Mouse (Mus musculus) liver, embryonic 12.5 days (tissue): ENCODE measurements at regions not wholly inside any gene's neighbourhood (a gene's known extent, or its start where the extent isn't known, plus 50 kb on each side); places are given as distances from the start of the nearest gene placed in this dataset.
"Not testable (repeated sequence)": the region's sequence is repeated elsewhere in the genome, so short reads cannot be mapped to it uniquely, and the experiment has no call there.

Experiments used
- ATAC-seq: fragments of 200-750 bp; cut with Nextera tagmentation; 2 replicates; pipeline ENCODE4 v1.8.0; 2017; ENCODE audit warnings: moderate number of reproducible peaks, mild to moderate bottlenecking, moderate library complexity
- H3K27ac ChIP-seq: fragments of 300-500 bp; sonication (generic); 2 replicates; pipeline ENCODE4 v1.5.1; 2016; ENCODE audit warnings: mild to moderate bottlenecking
- H3K27me3 ChIP-seq: fragments of 300-500 bp; sonication (generic); replicated peaks from 2 replicates; pipeline ENCODE4 v1.6.1; 2016; ENCODE audit warnings: mild to moderate bottlenecking, moderate library complexity
- H3K36me3 ChIP-seq: fragments of 300-500 bp; sonication (generic); 2 replicates; pipeline ENCODE4 v1.6.1; 2016; ENCODE audit warnings: mild to moderate bottlenecking, moderate library complexity
- H3K4me1 ChIP-seq: fragments of 300-500 bp; sonication (generic); 2 replicates; pipeline ENCODE4 v1.6.1; 2016
- H3K4me2 ChIP-seq: fragments of 300-500 bp; sonication (generic); 2 replicates; pipeline ENCODE4 v1.6.1; 2016; ENCODE audit warnings: mild to moderate bottlenecking, moderate library complexity
- H3K4me3 ChIP-seq: fragments of 300-500 bp; sonication (generic); 2 replicates; pipeline ENCODE4 v1.5.1; 2016; ENCODE audit warnings: mild to moderate bottlenecking, moderate library complexity
- H3K9ac ChIP-seq: fragments of 300-500 bp; sonication (generic); 2 replicates; pipeline ENCODE4 v1.6.1; 2016; ENCODE audit warnings: mild to moderate bottlenecking, moderate library complexity
- H3K9me3 ChIP-seq: fragments of 300-500 bp; sonication (generic); replicated peaks from 2 replicates; pipeline ENCODE4 v1.6.1; 2016; ENCODE audit warnings: mild to moderate bottlenecking, moderate library complexity
- WGBS: fragments of 180-500 bp; shearing (Covaris S2); methylation state at CpG from one replicate; pipeline ENCODE4 v1.1.7; 2016; ENCODE audit not compliant: insufficient replicate concordance; 5-methylcytosine and 5-hydroxymethylcytosine counted together

- WGBS, result 10% methylated on average over 1 of the region's 1 CpGs
- no peak for ATAC-seq
- H3K4me2 ChIP-seq, result no peak overlapping the region
- no peak overlapping the region for H3K9ac ChIP-seq
- H3K4me3 ChIP-seq, result no peak overlapping the region
- H3K36me3 ChIP-seq, result no peaks in the 10 kb centered on the region
- no peak overlapping the region for H3K27ac ChIP-seq
- H3K27me3 ChIP-seq, result no peaks in the 10 kb centered on the region
- no peaks in the 10 kb centered on the region for H3K4me1 ChIP-seq
- no peaks in the 10 kb centered on the region for H3K9me3 ChIP-seq
Observed at GRCm38 (mm10) chr2:78291665-78292064, 345.5 kb upstream of the Cwc22 start.

- Histone ChIP-seq H3K4me2 (no peak overlapping the region), H3K27me3 (no peaks in the 10 kb centered on the region), H3K27ac (no peak overlapping the region), H3K4me1 (no peaks in the 10 kb centered on the region), H3K36me3 (no peaks in the 10 kb centered on the region), H3K9me3 (no peaks in the 10 kb centered on the region), H3K4me3 (no peak overlapping the region), H3K9ac (no peak overlapping the region)
- no peak for ATAC-seq
Observed at GRCm38 (mm10) chr2:78284806-78285205, 338.6 kb upstream of the Cwc22 start.

- Histone ChIP-seq H3K4me3 (no peak overlapping the region), H3K4me1 (no peaks in the 10 kb centered on the region), H3K9me3 (no peaks in the 10 kb centered on the region), H3K9ac (no peak overlapping the region), H3K27me3 (no peaks in the 10 kb centered on the region), H3K36me3 (no peaks in the 10 kb centered on the region), H3K4me2 (no peak overlapping the region), H3K27ac (no peak overlapping the region)
- WGBS, result 50% methylated on average over 4 of the region's 4 CpGs
- ATAC-seq, result no peak
Observed at GRCm38 (mm10) chr2:78283605-78284004, 337.4 kb upstream of the Cwc22 start.

GRCm38 (mm10) chr2:78281846-78282245 lies 335.7 kb upstream of the Cwc22 start:
- not testable (repeated sequence) for H3K27me3 ChIP-seq
- 63% methylated on average over 6 of the region's 6 CpGs for WGBS

GRCm38 (mm10) chr2:78280219-78280915 lies 334.2 kb upstream of the Cwc22 start:
- Histone ChIP-seq H3K4me2 (no peak overlapping the region), H3K9ac (no peak overlapping the region), H3K36me3 (no peaks in the 10 kb centered on the region), H3K27me3 (no peaks in the 10 kb centered on the region), H3K9me3 (no peaks in the 10 kb centered on the region), H3K4me3 (no peak overlapping the region), H3K27ac (no peak overlapping the region), H3K4me1 (no peaks in the 10 kb centered on the region)
- no peak for ATAC-seq
- 76% methylated on average over 5 of the region's 5 CpGs for WGBS

More at GRCm38 (mm10) chr2:78281846-78282245, 335.7 kb upstream of the Cwc22 start:
- not testable (repeated sequence) for ATAC-seq, H3K4me1 ChIP-seq, H3K36me3 ChIP-seq, H3K4me2 ChIP-seq, H3K9me3 ChIP-seq, H3K9ac ChIP-seq, H3K27ac ChIP-seq, H3K4me3 ChIP-seq

- Histone ChIP-seq H3K27ac (no peak overlapping the region), H3K4me1 (no peaks in the 10 kb centered on the region), H3K9me3 (no peaks in the 10 kb centered on the region), H3K36me3 (no peaks in the 10 kb centered on the region), H3K9ac (no peak overlapping the region), H3K4me2 (no peak overlapping the region), H3K27me3 (no peaks in the 10 kb centered on the region), H3K4me3 (no peak overlapping the region)
- ATAC-seq, result no peak
- WGBS, result 76% methylated on average over 5 of the region's 5 CpGs
Observed at GRCm38 (mm10) chr2:78279382-78280056, 333.3 kb upstream of the Cwc22 start.

GRCm38 (mm10) chr2:78278630-78279029 lies 332.5 kb upstream of the Cwc22 start:
- 61% methylated on average over 2 of the region's 2 CpGs for WGBS
- no peak for ATAC-seq
- H3K9me3 ChIP-seq, result no peaks in the 10 kb centered on the region

GRCm38 (mm10) chr2:78277699-78278098 lies 331.5 kb upstream of the Cwc22 start:
- no peaks in the 10 kb centered on the region for H3K27me3 ChIP-seq
- H3K9me3 ChIP-seq, result no peaks in the 10 kb centered on the region
- H3K9ac ChIP-seq, result no peak overlapping the region
- no peak overlapping the region for H3K4me3 ChIP-seq
- ATAC-seq, result no peak
- WGBS, result 76% methylated on average over 8 of the region's 8 CpGs
- H3K4me2 ChIP-seq, result no peak overlapping the region
- no peaks in the 10 kb centered on the region for H3K4me1 ChIP-seq
- H3K27ac ChIP-seq, result no peak overlapping the region
- no peaks in the 10 kb centered on the region for H3K36me3 ChIP-seq

More at GRCm38 (mm10) chr2:78278630-78279029, 332.5 kb upstream of the Cwc22 start:
- no peaks in the 10 kb centered on the region for H3K4me1 ChIP-seq
- H3K36me3 ChIP-seq, result no peaks in the 10 kb centered on the region
- no peak overlapping the region for H3K4me3 ChIP-seq
- no peak overlapping the region for H3K9ac ChIP-seq
- H3K4me2 ChIP-seq, result no peak overlapping the region
- H3K27ac ChIP-seq, result no peak overlapping the region
- H3K27me3 ChIP-seq, result no peaks in the 10 kb centered on the region

- H3K36me3 ChIP-seq, result no peaks in the 10 kb centered on the region
- ATAC-seq, result no peak
- no peak overlapping the region for H3K27ac ChIP-seq
- H3K4me3 ChIP-seq, result no peak overlapping the region
- H3K4me2 ChIP-seq, result no peak overlapping the region
- H3K9me3 ChIP-seq, result no peaks in the 10 kb centered on the region
- no peaks in the 10 kb centered on the region for H3K4me1 ChIP-seq
- H3K9ac ChIP-seq, result no peak overlapping the region
- WGBS, result 66% methylated on average over 5 of the region's 5 CpGs
- no peaks in the 10 kb centered on the region for H3K27me3 ChIP-seq
Observed at GRCm38 (mm10) chr2:78274122-78274521, 327.9 kb upstream of the Cwc22 start.

- Histone ChIP-seq H3K4me1 (no peaks in the 10 kb centered on the region), H3K9me3 (no peaks in the 10 kb centered on the region), H3K9ac (no peak overlapping the region), H3K27ac (no peak overlapping the region), H3K27me3 (no peaks in the 10 kb centered on the region), H3K4me2 (no peak overlapping the region), H3K36me3 (no peaks in the 10 kb centered on the region), H3K4me3 (no peak overlapping the region)
- 79% methylated on average over 4 of the region's 4 CpGs for WGBS
- ATAC-seq, result no peak
Observed at GRCm38 (mm10) chr2:78268705-78269104, 322.5 kb upstream of the Cwc22 start.

GRCm38 (mm10) chr2:78267527-78268375 lies 321.6 kb upstream of the Cwc22 start:
- 72% methylated on average over 2 of the region's 2 CpGs for WGBS
- no peaks in the 10 kb centered on the region for H3K9me3 ChIP-seq
- no peak for ATAC-seq

GRCm38 (mm10) chr2:78253601-78254097 lies 307.5 kb upstream of the Cwc22 start:
- H3K4me2 ChIP-seq, result no peak overlapping the region
- H3K4me1 ChIP-seq, result no peaks in the 10 kb centered on the region
- no peak overlapping the region for H3K9ac ChIP-seq
- 69% methylated on average over 10 of the region's 10 CpGs for WGBS
- H3K4me3 ChIP-seq, result no peak overlapping the region
- H3K27me3 ChIP-seq, result no peaks in the 10 kb centered on the region
- no peak overlapping the region for H3K27ac ChIP-seq
- H3K9me3 ChIP-seq, result no peaks in the 10 kb centered on the region
- no peaks in the 10 kb centered on the region for H3K36me3 ChIP-seq
- no peak for ATAC-seq

More at GRCm38 (mm10) chr2:78267527-78268375, 321.6 kb upstream of the Cwc22 start:
- no peaks in the 10 kb centered on the region for H3K4me1 ChIP-seq
- no peak overlapping the region for H3K27ac ChIP-seq
- no peak overlapping the region for H3K4me2 ChIP-seq
- H3K4me3 ChIP-seq, result no peak overlapping the region
- no peak overlapping the region for H3K9ac ChIP-seq
- H3K27me3 ChIP-seq, result no peaks in the 10 kb centered on the region
- no peaks in the 10 kb centered on the region for H3K36me3 ChIP-seq
